Mouse (Mus musculus) layer of hippocampus, postnatal 36 days (tissue): ENCODE measurements at regions not wholly inside any gene's neighbourhood (a gene's known extent, or its start where the extent isn't known, plus 50 kb on each side); places are given as distances from the start of the nearest gene placed in this dataset.

ENCODE experiments used
- DNase-seq, 2 experiments: peaks; one replicate each; pipeline ENCODE4 v3.0.0; 2022

- no peak for DNase-seq
These were observed 78.7 kb upstream of the Cntln start for GRCm38 (mm10) chr4:84805431-84805830.

DNA sequence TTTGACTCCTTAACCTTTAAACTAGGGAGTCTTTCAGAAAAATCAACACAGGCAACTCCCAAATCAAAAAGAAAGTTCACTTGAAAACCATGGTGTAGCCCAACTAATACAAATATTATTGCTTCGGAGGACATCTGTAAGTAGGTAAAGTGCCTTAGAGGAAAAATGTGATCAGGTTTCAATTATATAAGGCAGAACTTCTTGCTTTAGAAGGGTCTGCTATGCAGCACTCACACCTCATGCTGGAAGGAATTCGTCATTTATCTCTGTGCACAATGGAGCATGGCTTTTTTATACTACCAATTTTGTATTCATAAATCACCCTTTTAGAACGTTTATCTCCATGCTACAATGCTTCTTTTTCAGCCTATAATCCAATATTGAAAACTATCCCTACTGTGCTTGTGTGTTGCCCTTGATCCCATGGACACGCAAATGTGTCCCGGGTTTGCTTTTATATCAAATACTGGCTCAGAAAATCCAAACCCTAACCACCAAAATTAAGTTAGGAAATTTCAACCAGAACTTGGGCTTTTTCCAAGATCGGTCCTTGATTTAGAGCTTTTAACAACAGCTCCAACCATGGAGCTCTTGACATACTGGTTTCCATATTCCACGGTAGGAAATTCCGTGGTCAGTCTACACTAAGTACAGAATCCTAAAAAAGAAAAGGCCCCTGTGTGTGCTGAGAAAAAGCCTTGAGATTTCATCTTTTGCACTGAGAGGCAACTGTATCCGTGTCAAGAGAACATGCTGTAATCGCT, 90.8 kb upstream of the Cntln start:
- no peak for DNase-seq

GRCm38 (mm10) chr4:84786583-84786982, 97.5 kb upstream of the Cntln start:
- DNase-seq = no peak

DNA sequence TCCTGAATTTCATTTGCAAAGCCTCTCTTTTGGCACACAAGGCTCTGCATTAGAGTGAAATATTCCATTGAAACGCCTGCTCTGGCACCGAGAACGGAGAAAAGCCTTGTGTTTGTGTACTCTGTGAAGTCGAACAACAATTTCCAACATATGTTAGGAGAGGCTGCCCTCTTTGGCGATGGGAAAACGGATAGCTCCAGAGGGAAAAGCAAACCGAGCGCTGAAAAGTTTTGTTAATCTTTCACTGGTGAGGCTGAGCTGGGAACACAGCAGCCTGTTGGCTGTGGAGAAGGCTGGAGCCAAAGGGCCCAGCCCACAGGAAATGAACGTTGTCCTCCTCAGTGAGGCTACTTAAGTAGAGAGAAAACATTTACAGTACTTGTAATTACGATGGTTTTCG, 93.1 kb upstream of the Bnc2 start:
- DNase-seq = no peak

DNA sequence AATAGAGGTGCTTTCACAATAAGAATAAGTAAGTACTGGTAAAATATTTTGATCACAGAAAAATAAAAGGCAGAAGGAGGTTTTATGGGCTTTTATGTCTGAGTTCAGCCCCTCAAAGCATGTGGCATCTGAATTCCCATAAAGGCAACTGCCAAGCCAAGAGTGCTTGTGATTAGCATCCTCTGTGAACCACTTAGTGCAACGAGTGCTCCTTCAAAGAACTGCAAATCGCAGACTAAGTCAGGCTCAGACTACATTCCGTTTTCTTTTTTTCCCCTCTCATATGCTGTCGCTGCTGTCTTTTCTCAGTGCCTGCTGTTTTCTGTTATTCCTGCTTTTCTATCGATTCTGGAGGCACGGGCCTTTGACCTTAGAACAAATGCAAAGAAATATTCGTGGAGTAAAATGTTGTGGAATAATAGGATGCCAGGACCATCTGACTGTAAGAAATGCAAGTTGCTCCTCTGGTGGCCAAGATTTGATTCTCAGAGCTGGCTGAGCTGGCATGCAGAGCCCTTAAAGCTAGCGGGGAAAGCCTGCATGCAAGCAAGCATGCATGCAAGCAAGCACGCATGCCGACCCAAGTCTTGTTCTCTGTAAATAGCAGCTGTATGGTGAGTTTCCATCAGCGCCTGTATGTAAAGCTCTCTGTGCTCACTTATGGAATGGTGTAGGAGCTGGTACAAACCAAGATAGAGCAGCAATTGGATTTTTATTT, 91.8 kb upstream of the Bnc2 start:
- DNase-seq = no peak

GRCm38 (mm10) chr4:84757172-84757571, 82.1 kb upstream of the Bnc2 start:
- DNase-seq = no peak

DNA sequence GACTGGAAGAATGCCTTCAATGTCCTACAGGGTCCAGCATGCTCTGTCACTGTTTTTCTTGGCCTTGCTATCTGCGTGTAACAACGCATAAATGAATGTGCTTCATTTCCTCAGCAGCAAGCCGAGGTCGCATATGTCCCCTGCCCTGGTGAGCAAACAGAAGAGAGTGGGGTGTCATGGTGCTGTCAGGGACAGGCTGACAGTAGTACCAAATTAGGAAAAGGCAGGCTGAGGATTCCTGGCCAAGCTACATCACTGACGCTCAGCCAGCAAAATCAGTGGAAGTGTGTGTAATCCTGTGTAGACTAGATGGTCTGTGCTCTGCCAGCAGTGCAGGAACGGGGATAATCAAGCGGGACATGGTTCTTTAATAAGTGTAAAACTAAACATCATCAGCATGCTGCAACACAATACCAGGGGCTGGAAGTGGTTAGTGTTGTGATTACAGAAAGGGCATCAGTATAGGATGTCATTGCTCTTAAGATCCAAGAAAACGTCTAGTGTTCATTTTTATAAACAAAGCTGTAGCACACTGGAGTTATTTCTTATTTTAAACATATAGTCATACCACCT, 77.6 kb upstream of the Bnc2 start:
- DNase-seq = peak in 1 of 2 experiments; percentile 4

DNA sequence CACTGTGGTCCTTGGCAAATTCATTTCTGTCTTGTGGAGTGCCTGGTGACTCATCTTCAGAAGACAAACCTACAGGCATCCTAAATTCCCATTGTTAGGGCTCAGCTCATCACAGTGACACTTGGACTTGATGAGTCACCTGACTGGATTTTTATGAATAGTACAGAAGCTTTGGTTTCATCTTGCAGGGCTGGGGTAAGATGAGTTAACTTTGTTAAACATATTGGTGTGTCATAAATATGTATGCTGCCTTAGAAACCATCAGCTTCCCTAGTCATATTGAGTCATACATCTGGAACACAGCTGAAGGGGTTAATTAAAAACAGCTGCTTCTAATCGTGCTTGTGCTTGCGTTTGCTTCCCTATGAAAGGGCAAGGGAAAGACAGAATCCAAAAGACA, 66.2 kb upstream of the Bnc2 start:
- DNase-seq = no peak

GRCm38 (mm10) chr4:84740816-84741215, 65.7 kb upstream of the Bnc2 start:
- no peak for DNase-seq
